Mouse (Mus musculus): ENCODE measurements at regions not wholly inside any gene's neighbourhood (a gene's known extent, or its start where the extent isn't known, plus 50 kb on each side); places are given as distances from the start of the nearest gene placed in this dataset.

DNA sequence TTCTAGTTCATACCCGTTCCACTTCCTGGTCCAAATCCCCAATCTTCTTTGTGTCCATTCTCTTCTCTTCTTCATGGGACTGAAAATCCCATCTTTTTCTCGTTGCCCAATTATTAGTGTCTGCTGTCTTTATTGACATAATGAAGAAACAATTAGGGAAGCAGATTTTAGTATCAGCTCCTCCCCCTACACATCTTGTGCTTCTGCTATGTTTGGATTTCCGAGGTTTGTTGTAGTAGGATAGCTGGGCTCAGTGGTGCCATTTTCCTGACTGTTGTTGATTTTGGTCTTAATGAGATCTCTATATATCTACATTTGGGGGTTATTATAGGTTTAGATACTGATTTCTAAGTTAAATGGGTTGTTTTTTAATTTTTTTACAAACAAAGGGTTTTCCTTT lies 849.5 kb downstream of the Brinp3 start:
- TF ChIP-seq EP300 (IDR thresholded peaks at IDR 0.05) = no peak
- no peak for TF ChIP-seq CTCF (IDR thresholded peaks at IDR 0.05)
